Mouse (Mus musculus) lung, postnatal 10 days (tissue): ENCODE data around the gene Camk1g.

Experiments
- DNase-seq: peaks from one replicate; pipeline ENCODE4 v3.0.0; 2021

Gene Camk1g

DNA sequence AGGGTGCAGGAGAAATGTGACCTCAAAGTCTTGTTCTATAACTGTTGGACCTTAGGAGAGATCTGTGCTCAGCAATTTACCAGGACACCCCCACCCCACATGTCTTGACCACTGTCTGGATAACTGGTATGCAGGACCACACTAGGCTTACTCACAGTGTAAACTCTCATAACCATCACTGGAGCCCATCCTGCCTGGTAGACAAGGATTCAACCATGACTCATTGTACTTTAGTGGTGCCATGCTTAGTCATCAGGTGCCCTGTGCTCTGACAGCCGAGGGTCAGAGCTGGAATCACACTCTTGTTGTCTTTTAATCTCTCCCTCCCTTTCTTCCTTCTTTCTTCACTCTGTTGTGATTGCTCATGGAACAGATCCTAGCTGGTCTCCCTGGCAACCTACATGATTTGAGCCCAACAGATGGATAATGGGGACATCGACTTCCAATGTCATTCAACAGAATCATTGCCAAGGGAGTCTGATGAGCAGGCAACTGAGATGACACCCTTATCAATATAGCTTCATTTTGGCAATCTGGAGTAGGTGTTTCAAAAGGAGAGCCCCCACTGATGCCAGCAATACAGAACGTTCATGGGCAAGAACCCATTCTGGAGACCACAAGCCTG lies 71.8 kb downstream of the Camk1g start:
- DNase-seq, result no peak
